Mouse (Mus musculus) megakaryocyte, embryonic 14.5 days (primary cell): Measurements from ENCODE around the gene Rassf8.

Source experiments
- FLI1 ChIP-seq: IDR thresholded peaks from 2 replicates; pipeline ENCODE4 v1.6.1; 2012; ENCODE audit warnings: low read length, inconsistent platforms, mixed read lengths
- GATA1 ChIP-seq: IDR thresholded peaks from 3 replicates; pipeline ENCODE4 v1.6.1; 2012; ENCODE audit warnings: mixed read lengths, low read length, inconsistent platforms, borderline replicate concordance

GRCm38 (mm10) chr6:145725849-145726248, 20.7 kb upstream of the Rassf8 start:
- no peak for TF ChIP-seq GATA1
- TF ChIP-seq FLI1 = no peak
